Mouse (Mus musculus) heart, postnatal 25 days (tissue): Measurements from ENCODE around the gene Cdk17. TPM values are rescaled to one million over a fixed set of nuclear protein-coding genes. Genes with fewer than 3 reads are reported as not detected.

Experiments
- DNase-seq: peaks from one replicate; pipeline ENCODE4 v3.0.0; 2022; ENCODE audit warnings: low spot score
- intact Hi-C: fragments of 180-260 bp; cut with DNase I; formaldehyde crosslinking; loops from one replicate; pipeline ENCODE4 v1.15.1; 2025
- total RNA-seq, 2 experiments: library from RNA; stranded (reverse); gene quantifications; 2 replicates each; pipeline ENCODE4 v1.2.3; 2021

Gene Cdk17
- total RNA-seq, 2 experiments from 2014 or later: 16.2 to 19.7 TPM

- intact Hi-C loops: no loop called here
- no peak for DNase-seq
These were observed 89.2 kb downstream of the Cdk17 start for GRCm38 (mm10) chr10:93249901-93250300.

GRCm38 (mm10) chr10:93250436-93251317 lies 90.0 kb downstream of the Cdk17 start:
- intact Hi-C loops: no loop called here
- no peak for DNase-seq

GRCm38 (mm10) chr10:93251426-93251825 lies 90.8 kb downstream of the Cdk17 start:
- intact Hi-C loops: no loop called here
- no peak for DNase-seq

GRCm38 (mm10) chr10:93252661-93253060 lies 92.0 kb downstream of the Cdk17 start:
- intact Hi-C loops: no loop called here
- no peak for DNase-seq

GRCm38 (mm10) chr10:93253156-93253555 lies 92.5 kb downstream of the Cdk17 start:
- intact Hi-C loops: no loop called here
- DNase-seq: no peak

- no peak for DNase-seq
- intact Hi-C loops: no loop called here
These were observed 94.6 kb downstream of the Cdk17 start for GRCm38 (mm10) chr10:93255294-93255693.

- intact Hi-C loops: no loop called here
These were observed 99.2 kb downstream of the Cdk17 start for GRCm38 (mm10) chr10:93259826-93260225.

GRCm38 (mm10) chr10:93261132-93261980 lies 100.7 kb downstream of the Cdk17 start:
- intact Hi-C loops: no loop called here
- peak; percentile 25 for DNase-seq

More at GRCm38 (mm10) chr10:93259826-93260225, 99.2 kb downstream of the Cdk17 start:
- no peak for DNase-seq

- intact Hi-C loops: no loop called here
- no peak for DNase-seq
These were observed 101.4 kb downstream of the Cdk17 start for GRCm38 (mm10) chr10:93261981-93262499.

- intact Hi-C loops: no loop called here
- no peak for DNase-seq
These were observed 102.8 kb downstream of the Cdk17 start for GRCm38 (mm10) chr10:93263431-93263830.

GRCm38 (mm10) chr10:93264001-93264400 lies 103.3 kb downstream of the Cdk17 start:
- no peak for DNase-seq

GRCm38 (mm10) chr10:93265833-93266232 lies 105.2 kb downstream of the Cdk17 start:
- intact Hi-C loops: no loop called here
- no peak for DNase-seq

More at GRCm38 (mm10) chr10:93264001-93264400, 103.3 kb downstream of the Cdk17 start:
- intact Hi-C loops: no loop called here

- no peak for DNase-seq
- intact Hi-C loops: no loop called here
These were observed 105.8 kb downstream of the Cdk17 start for GRCm38 (mm10) chr10:93266521-93266920.

- intact Hi-C loops: no loop called here
These were observed 106.8 kb downstream of the Cdk17 start for GRCm38 (mm10) chr10:93267509-93267908.

GRCm38 (mm10) chr10:93268339-93268738 lies 107.7 kb downstream of the Cdk17 start:
- no peak for DNase-seq
- intact Hi-C loops: no loop called here

More at GRCm38 (mm10) chr10:93267509-93267908, 106.8 kb downstream of the Cdk17 start:
- DNase-seq: no peak

GRCm38 (mm10) chr10:93269744-93270143 lies 109.1 kb downstream of the Cdk17 start:
- no peak for DNase-seq
- intact Hi-C loops: loop anchor here (5.0 kb wide), 1 partner anchor 107 kb away; the partner anchor contains the start of gene Cdk17

GRCm38 (mm10) chr10:93270889-93271460 lies 110.3 kb downstream of the Cdk17 start:
- intact Hi-C loops: loop anchor here (5.0 kb wide), 1 partner anchor 109 kb away; the partner anchor contains the start of gene Cdk17
- DNase-seq: no peak

- DNase-seq: peak; percentile 24
- intact Hi-C loops: loop anchor here (5.0 kb wide), 1 partner anchor 110 kb away; the partner anchor contains the start of gene Cdk17
These were observed 111.2 kb downstream of the Cdk17 start for GRCm38 (mm10) chr10:93271831-93272230.
